Mouse (Mus musculus) embryonic facial prominence, embryonic 13.5 days (tissue): Measurements from ENCODE around the gene Pias4. TPM values are rescaled to one million over a fixed set of nuclear protein-coding genes. Genes with fewer than 3 reads are reported as not detected.
A peak's percentile ranks its signal among the peaks of the same experiment; 100 is the strongest.

Source experiments
- ATAC-seq: fragments of 200-750 bp; cut with Nextera tagmentation; 2 replicates; pipeline ENCODE4 v1.8.0; 2017; ENCODE audit warnings: low read depth; ENCODE audit not compliant: insufficient number of reproducible peaks, insufficient read depth, low FRiP score, low TSS enrichment
- H3K27ac ChIP-seq: fragments of 300-500 bp; sonication (generic); 2 replicates; pipeline ENCODE4 v1.5.1; 2015; ENCODE audit warnings: moderate library complexity, mild to moderate bottlenecking, inconsistent platforms
- H3K27me3 ChIP-seq: fragments of 300-500 bp; sonication (generic); 2 replicates; pipeline ENCODE4 v1.6.1; 2015; ENCODE audit warnings: mild to moderate bottlenecking, inconsistent platforms
- H3K36me3 ChIP-seq: fragments of 300-500 bp; sonication (generic); 2 replicates; pipeline ENCODE4 v1.6.1; 2015; ENCODE audit warnings: mild to moderate bottlenecking, inconsistent platforms
- H3K4me1 ChIP-seq: fragments of 300-500 bp; sonication (generic); 2 replicates; pipeline ENCODE4 v1.6.1; 2015; ENCODE audit warnings: inconsistent platforms
- H3K4me2 ChIP-seq: fragments of 300-500 bp; sonication (generic); 2 replicates; pipeline ENCODE4 v1.6.1; 2015; ENCODE audit warnings: moderate library complexity, mild to moderate bottlenecking, inconsistent platforms
- H3K4me3 ChIP-seq: fragments of 300-500 bp; sonication (generic); 2 replicates; pipeline ENCODE4 v1.5.1; 2015; ENCODE audit warnings: mild to moderate bottlenecking, inconsistent platforms
- H3K9ac ChIP-seq: fragments of 300-500 bp; sonication (generic); 2 replicates; pipeline ENCODE4 v1.6.1; 2015; ENCODE audit warnings: mild to moderate bottlenecking, inconsistent platforms
- H3K9me3 ChIP-seq: fragments of 300-500 bp; sonication (generic); 2 replicates; pipeline ENCODE4 v1.6.1; 2016; ENCODE audit warnings: inconsistent platforms
- WGBS: fragments of 180-500 bp; shearing (Covaris S2); methylation state at CpG from one replicate; pipeline ENCODE4 v1.1.7; 2015; ENCODE audit warnings: mixed read lengths; 5-methylcytosine and 5-hydroxymethylcytosine counted together
- polyA plus RNA-seq: library from polyadenylated mRNA; unstranded; fragments of >200 nt; fragmentation: Nextera tagmentation; extraction: Ambion mirVana; gene quantifications from 2 replicates; pipeline ENCODE4 v1.2.1, GENCODE M21; 2015

Pias4 gene
- polyA plus RNA-seq, 1 experiment from 2014 or later, result 60.9 TPM

DNA sequence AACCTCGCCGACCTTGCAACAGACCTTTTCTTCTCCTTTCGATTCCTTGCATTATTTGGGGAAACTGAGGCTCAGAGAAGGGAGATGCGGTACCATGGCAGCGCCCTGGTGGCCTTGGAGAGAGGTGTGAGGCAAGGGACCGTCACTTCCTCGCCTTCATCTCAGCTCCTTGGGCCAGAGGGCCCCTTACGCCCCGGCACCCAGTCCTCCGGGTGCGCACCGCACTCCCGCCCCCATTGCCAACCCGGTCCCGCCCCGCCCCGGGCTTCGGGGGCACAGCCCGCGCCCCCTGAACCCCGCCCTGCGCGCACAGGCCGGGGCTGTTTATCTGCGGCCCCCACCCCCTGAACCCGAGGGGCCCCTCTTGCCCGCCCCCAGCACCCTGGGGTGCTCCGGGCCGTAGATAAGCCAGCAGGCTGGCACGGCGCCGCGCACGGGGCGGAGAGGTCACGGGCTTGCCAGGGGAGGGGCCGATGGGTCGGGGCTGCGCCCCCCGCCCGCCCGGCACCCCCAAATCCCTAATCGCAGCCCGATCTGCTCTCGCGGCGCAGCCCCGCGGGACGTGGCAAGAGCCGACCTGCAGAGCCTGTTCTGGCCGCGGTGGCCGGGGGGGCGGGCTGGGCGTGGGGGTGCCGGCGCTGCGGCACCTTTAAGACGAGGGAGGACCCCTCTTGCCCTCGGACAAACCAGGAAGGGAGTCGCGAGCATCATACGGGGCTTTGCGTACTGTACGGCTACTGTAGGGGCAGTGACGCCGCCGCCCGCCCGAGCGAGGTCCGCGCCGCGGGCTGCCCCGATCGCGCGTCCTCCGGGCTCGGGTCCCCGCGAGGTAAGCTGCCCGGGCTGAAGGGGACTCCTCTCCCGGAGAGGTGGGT lies 31.7 kb downstream of the Pias4 start:
- 1% methylated on average over 85 of the region's 86 CpGs for WGBS
- Histone ChIP-seq H3K4me2 (peak overlapping the region; percentile 97), H3K27me3 (peaks cover 29% of the 10 kb centered on the region), H3K36me3 (no peaks in the 10 kb centered on the region), H3K9ac (peak overlapping the region; percentile 96), H3K4me3 (peak overlapping the region; percentile 88), H3K9me3 (no peaks in the 10 kb centered on the region), H3K27ac (peak overlapping the region; percentile 100), H3K4me1 (peaks cover 44% of the 10 kb centered on the region)
- 0 out of 2 replicates have a peak, but pooled peaks have one; percentile 4 for ATAC-seq

DNA sequence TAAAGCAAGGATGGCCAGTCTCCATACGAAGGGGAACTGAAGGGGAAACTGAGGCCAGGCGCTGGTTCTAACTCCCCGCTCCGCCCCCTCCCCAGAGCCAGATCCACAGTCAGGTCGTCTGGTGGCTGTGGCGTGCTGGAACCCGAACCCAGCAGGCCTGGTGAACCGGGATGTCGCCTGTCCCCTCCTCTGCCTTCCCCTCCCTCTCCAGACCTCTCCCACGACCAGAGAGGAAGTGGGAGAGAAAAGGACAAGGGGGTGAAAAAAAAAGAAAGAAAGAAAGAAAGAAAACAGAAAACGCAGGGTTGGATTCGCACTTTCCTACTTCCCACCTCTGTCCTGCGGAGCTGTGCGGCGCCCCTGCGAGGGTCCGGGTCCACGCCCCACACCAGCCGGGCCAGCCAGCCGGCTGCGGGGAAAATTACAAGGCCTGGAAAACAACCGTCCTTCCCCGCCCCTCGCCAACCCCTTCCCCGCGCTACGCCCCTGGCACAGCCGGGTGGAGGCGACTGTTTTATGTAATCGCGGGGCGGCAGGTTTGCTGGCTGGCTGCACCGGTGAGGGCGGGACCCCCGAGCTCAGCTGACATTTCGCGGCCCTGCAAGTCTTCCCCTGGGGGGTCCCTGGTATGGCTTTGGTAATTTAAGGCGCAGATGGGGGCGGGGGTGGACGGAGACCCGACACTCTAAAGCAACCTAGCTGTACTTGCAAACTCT lies 32.6 kb downstream of the Pias4 start, which contains the start of gene Zbtb7a:
Gene Zbtb7a (plus strand): TSS at position 255 of the 716 bp plus-strand sequence.
- Histone ChIP-seq H3K9ac (peak within 1 kb of the TSS; percentile 96), H3K27ac (peak within 1 kb of the TSS; percentile 100), H3K9me3 (no peaks in the 10 kb centered on the region), H3K27me3 (peaks cover 29% of the 10 kb centered on the region), H3K4me2 (peak within 1 kb of the TSS; percentile 97), H3K36me3 (no peaks in the 10 kb centered on the region), H3K4me3 (peak within 1 kb of the TSS; percentile 88), H3K4me1 (peaks cover 35% of the 10 kb centered on the region)
- 2% methylated on average over 41 of the region's 41 CpGs for WGBS
- ATAC-seq, result no peak

DNA sequence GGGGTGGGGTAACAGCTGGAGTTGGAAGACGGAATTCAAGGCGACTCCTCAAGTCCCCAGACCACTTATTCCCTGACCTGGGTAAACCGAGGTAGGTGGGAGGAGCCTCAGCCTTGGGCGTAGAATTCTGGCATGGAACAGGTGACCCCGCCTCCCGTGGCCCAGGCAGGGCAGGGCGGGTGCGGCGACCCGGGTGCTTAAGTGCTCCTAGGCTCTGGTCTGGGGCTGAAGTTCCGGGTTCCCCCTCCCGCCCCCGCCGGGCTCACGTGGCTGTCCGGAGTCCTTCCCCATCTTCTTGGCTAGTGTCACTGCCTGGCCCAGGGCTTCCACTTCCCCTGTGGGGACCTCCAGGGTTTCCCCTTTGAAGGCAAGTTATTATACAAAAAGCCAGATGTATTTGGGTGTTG lies 33.5 kb downstream of the Pias4 start:
- Histone ChIP-seq H3K9ac (no peak overlapping the region), H3K4me2 (peak overlapping the region; percentile 28), H3K27ac (no peak overlapping the region), H3K4me1 (peaks cover 35% of the 10 kb centered on the region), H3K36me3 (no peaks in the 10 kb centered on the region), H3K4me3 (peak overlapping the region; percentile 9), H3K27me3 (peaks cover 29% of the 10 kb centered on the region), H3K9me3 (no peaks in the 10 kb centered on the region)
- under 1% methylated on average over 16 of the region's 16 CpGs for WGBS
- no peak for ATAC-seq

DNA sequence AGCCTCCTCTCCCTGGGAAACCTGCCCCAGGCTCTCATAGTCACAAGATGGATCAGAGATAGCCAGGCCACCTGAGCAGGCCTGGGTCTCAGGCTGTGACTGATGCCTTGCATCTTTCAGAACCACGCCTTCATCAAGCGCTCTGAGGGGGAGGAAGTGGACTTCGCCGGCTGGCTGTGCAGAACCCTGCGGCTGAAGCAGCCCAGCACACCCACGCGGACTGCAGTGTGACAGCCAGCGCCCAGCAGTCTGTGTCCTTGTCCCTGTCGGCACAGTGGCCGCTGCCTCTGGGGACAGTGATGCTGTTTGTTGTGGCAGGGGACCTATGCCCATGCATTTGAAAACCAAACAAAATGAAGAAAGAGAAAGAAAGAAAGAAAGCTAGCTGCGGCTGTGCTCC lies 44.2 kb downstream of the Pias4 start:
- Histone ChIP-seq H3K27me3 (peaks cover 7% of the 10 kb centered on the region; the same call in 1 of the 2 replicates), H3K27ac (no peak overlapping the region), H3K9ac (no peak overlapping the region), H3K36me3 (peaks cover 67% of the 10 kb centered on the region), H3K4me1 (peaks cover 11% of the 10 kb centered on the region), H3K4me3 (no peak overlapping the region), H3K9me3 (no peaks in the 10 kb centered on the region), H3K4me2 (no peak overlapping the region)
- 84% methylated on average over 11 of the region's 11 CpGs for WGBS
- no peak for ATAC-seq

DNA sequence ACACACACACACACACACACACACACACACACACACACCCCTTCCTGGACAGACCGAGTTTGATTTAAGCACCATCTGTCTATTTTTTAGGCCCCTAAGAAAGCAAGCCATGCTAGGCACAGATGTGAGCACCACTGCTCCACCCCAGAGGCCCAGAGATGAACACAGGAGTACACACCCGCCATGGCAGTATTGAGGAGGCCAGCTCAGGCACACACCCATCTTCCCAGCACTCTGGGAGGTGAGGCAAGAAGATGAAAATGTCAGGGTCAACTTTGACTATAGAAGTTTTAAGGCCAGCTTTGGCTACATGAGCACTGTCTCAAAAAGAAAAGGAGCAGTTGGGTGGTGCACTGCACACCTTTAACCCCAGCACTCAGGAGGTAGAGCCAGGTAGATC lies 44.8 kb downstream of the Pias4 start:
- 80% methylated on average over 2 of the region's 2 CpGs for WGBS
- Histone ChIP-seq H3K9me3 (no peaks in the 10 kb centered on the region), H3K36me3 (peaks cover 72% of the 10 kb centered on the region)

DNA sequence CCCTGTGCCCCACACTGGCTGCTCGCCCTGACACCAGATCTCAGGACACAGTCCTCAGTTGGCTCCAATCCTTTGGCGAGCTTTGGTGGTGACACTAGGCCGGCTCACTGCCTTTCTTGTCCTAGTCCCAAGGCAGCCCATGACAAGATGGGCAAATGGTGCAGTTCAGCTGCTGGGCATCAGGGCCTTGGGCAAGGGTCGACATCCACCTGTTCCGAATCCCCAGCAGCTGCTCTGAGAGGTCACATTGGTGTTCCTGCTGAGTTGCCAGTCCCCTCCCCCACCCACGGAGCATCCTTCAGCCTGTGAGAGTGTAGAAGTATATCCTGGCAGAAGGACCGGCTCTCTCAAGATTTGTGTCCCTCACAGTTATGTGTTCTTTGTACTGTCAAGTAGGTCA lies 47.1 kb downstream of the Pias4 start:
- Histone ChIP-seq H3K27me3 (no peaks in the 10 kb centered on the region), H3K4me2 (no peak overlapping the region), H3K27ac (no peak overlapping the region), H3K9me3 (no peaks in the 10 kb centered on the region), H3K4me3 (no peak overlapping the region), H3K36me3 (peaks cover 91% of the 10 kb centered on the region), H3K9ac (no peak overlapping the region), H3K4me1 (no peaks in the 10 kb centered on the region)
- ATAC-seq, result no peak
- WGBS, result 85% methylated on average over 7 of the region's 7 CpGs

More for the DNA sequence above, 44.8 kb downstream of the Pias4 start:
- Histone ChIP-seq H3K4me1 (peaks cover 4% of the 10 kb centered on the region; the same call in 1 of the 2 replicates), H3K9ac (no peak overlapping the region), H3K27me3 (0 out of 2 replicates have a peak, but pooled peaks cover under 1% of the 10 kb centered on the region), H3K4me2 (no peak overlapping the region), H3K27ac (no peak overlapping the region), H3K4me3 (no peak overlapping the region)
- ATAC-seq, result no peak

DNA sequence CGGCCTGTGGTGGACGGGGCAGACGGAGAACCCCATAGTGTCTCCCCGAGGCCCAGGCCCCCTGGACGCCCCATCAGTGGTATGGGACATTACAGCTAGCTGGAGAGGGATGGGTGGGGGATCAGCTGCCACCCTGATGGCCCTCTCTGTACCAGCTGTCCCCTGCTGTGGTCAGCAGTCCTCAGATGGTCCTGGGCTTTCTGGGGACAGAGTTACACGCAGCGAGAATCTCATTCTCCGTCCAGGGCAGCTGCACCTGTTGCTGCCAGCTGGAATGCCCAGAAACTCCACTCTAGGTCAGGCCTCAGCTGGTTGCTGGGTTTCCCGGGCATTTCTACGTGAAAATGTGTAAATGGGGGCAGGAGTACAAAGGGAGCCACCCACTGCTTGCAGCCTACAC lies 48.1 kb downstream of the Pias4 start:
- Histone ChIP-seq H3K4me3 (no peak overlapping the region), H3K4me2 (no peak overlapping the region), H3K9ac (no peak overlapping the region), H3K36me3 (peaks cover 95% of the 10 kb centered on the region), H3K27ac (no peak overlapping the region), H3K27me3 (no peaks in the 10 kb centered on the region), H3K4me1 (no peaks in the 10 kb centered on the region), H3K9me3 (no peaks in the 10 kb centered on the region)
- no peak for ATAC-seq
- 95% methylated on average over 10 of the region's 10 CpGs for WGBS

DNA sequence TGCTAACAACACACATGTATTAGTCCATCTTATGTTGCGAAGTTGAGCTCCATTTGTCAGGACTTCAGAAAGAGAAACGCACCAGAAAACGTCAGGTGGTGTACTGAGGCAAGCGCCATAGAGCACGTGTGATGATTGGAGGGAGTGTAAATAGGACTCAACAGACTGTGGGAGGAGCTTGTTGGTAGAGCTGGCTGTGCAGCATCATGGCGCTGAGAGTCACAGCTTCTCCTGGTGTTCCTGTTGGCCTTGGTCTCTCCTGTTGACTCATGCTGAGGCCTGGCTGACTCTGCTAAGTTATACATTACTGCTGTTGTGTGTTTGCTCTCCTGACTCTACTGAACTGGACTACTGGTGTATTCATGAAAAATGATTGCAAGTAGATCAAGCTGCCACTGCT lies 54.8 kb downstream of the Pias4 start:
- no peaks in the 10 kb centered on the region for H3K9me3 ChIP-seq
- H3K4me3 ChIP-seq, result no peak overlapping the region
- 90% methylated on average over 6 of the region's 6 CpGs for WGBS

DNA sequence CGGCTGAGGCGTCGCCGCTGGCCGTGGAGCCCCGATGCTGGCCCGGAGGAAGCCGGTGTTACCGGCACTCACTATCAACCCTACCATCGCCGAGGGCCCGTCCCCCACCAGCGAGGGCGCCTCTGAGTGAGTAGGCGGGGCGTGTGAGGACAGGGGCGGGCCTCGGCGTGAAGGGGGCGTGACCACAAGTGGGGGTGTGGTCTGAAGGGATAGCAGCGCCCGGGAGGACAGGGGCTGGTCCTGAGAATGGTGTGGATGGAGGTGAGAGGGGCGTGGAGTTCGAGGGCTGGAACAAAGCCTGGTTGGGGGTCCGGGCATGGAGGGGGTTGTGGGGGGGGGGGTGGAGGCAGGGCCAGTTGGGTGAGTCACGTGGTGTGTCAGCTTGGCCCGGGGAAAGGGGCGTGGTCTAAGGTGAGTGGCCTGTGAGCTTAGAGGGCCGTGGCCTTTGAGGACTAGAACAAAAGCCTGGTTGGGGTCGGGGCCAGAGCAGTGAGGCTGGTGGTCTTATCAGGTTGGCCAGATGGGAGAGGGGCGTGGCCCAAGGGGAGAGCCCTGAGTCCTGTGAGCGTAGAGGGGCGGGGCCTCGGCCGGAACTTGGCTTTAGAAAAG lies 61.5 kb downstream of the Pias4 start:
- Histone ChIP-seq H3K4me1 (peaks cover 23% of the 10 kb centered on the region), H3K36me3 (peaks cover 32% of the 10 kb centered on the region), H3K4me2 (peak overlapping the region; percentile 68), H3K27me3 (no peaks in the 10 kb centered on the region), H3K9me3 (no peaks in the 10 kb centered on the region), H3K4me3 (peak overlapping the region; percentile 93), H3K9ac (peak overlapping the region; percentile 99), H3K27ac (peak overlapping the region; percentile 99)
- 1% methylated on average over 35 of the region's 35 CpGs for WGBS
- peak; percentile 77 for ATAC-seq

More for the DNA sequence above, 54.8 kb downstream of the Pias4 start:
- Histone ChIP-seq H3K27ac (no peak overlapping the region), H3K4me1 (no peaks in the 10 kb centered on the region), H3K4me2 (no peak overlapping the region), H3K36me3 (peaks cover 91% of the 10 kb centered on the region), H3K9ac (no peak overlapping the region), H3K27me3 (no peaks in the 10 kb centered on the region)
- ATAC-seq, result no peak

DNA sequence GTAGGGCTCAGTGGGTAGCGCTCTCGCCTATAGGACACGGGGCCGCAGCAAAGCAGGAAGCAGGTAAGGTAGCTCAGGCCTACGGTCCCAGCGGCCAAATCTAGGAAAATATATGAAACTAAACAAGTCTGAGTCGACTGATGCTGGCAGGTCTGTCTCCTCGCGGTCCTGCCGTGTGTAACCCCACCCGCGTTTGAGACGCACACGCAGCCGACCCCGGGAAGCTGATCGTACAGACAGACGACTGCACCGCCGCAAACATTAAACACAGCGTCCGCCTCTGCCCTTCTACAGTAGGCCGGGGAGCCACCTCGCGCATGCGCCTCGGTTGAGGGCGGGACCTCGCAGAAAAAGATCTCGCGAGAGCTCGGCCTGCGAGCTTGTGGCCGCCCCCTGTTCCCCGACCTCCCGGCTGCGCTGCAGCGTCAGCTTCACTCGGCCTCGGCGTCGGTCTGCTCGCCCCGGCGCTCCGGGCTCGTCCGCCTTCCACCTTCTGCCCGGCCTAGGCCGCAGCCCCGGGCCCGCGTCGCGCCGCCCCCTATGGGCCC lies 62.1 kb downstream of the Pias4 start, which contains the start of gene Map2k2:
Gene Map2k2 (plus strand): TSS at position 351 of the 548 bp plus-strand sequence.
- WGBS, result under 1% methylated on average over 54 of the region's 56 CpGs
- Histone ChIP-seq H3K4me2 (peak within 1 kb of the TSS; percentile 68), H3K4me3 (peak within 1 kb of the TSS; percentile 93), H3K4me1 (peaks cover 23% of the 10 kb centered on the region), H3K9me3 (no peaks in the 10 kb centered on the region), H3K36me3 (peaks cover 26% of the 10 kb centered on the region), H3K27me3 (no peaks in the 10 kb centered on the region), H3K9ac (peak within 1 kb of the TSS; percentile 99), H3K27ac (peak within 1 kb of the TSS; percentile 99)
- peak; percentile 89 for ATAC-seq
